Mouse (Mus musculus): Measurements from ENCODE around the gene Cdhr5. TPM values are rescaled to one million over a fixed set of nuclear protein-coding genes. Genes with fewer than 3 reads are reported as not detected.

Cdhr5 gene
- polyA plus RNA-seq, 1 experiment from 2014 or later = not detected

- Histone ChIP-seq H3K4me1 (ENCODE audit: control insufficient read depth, insufficient read depth, low read length) (peaks cover 13% of the 10 kb centered on the region), H3K9ac (ENCODE audit: low read depth, low read length) (no peak overlapping the region), H3K36me3 (ENCODE audit: control insufficient read depth, insufficient read depth, low read length) (peaks cover 32% of the 10 kb centered on the region), H3K4me2 (no peak overlapping the region), H3K9me3 (replicated peaks; ENCODE audit: control insufficient read depth, low read length) (no peaks in the 10 kb centered on the region), H3K4me3 (ENCODE audit: low read depth, low read length) (no peak overlapping the region), H3K27me3 (ENCODE audit: control insufficient read depth, insufficient read depth, low read length) (no peaks in the 10 kb centered on the region), H3K27ac (ENCODE audit: low read depth, low read length) (no peak overlapping the region)
- no peak for ATAC-seq (replicated peaks; ENCODE audit: insufficient number of reproducible peaks, low FRiP score, low TSS enrichment)
- 94% methylated on average over 9 of the region's 10 CpGs for WGBS (ENCODE audit: insufficient replicate concordance)
These were observed 45.0 kb downstream of the Cdhr5 start for GRCm38 (mm10) chr7:141231551-141231950.

GRCm38 (mm10) chr7:141231111-141231510 lies 45.5 kb downstream of the Cdhr5 start:
- Histone ChIP-seq H3K9me3 (replicated peaks; ENCODE audit: control insufficient read depth, low read length) (no peaks in the 10 kb centered on the region), H3K27ac (ENCODE audit: low read depth, low read length) (no peak overlapping the region), H3K4me2 (no peak overlapping the region), H3K4me3 (ENCODE audit: low read depth, low read length) (no peak overlapping the region), H3K9ac (ENCODE audit: low read depth, low read length) (no peak overlapping the region), H3K36me3 (ENCODE audit: control insufficient read depth, insufficient read depth, low read length) (peaks cover 29% of the 10 kb centered on the region), H3K4me1 (ENCODE audit: control insufficient read depth, insufficient read depth, low read length) (peaks cover 13% of the 10 kb centered on the region), H3K27me3 (ENCODE audit: control insufficient read depth, insufficient read depth, low read length) (no peaks in the 10 kb centered on the region)
- WGBS (ENCODE audit: insufficient replicate concordance) = 92% methylated on average over 3 of the region's 3 CpGs
- ATAC-seq (replicated peaks; ENCODE audit: insufficient number of reproducible peaks, low FRiP score, low TSS enrichment) = no peak

GRCm38 (mm10) chr7:141230570-141230969 lies 46.0 kb downstream of the Cdhr5 start:
- WGBS (ENCODE audit: insufficient replicate concordance) = 88% methylated on average over 4 of the region's 4 CpGs
- Histone ChIP-seq H3K4me2 (peak overlapping the region; percentile 11; the same call in 1 of the 2 replicates), H3K27me3 (ENCODE audit: control insufficient read depth, insufficient read depth, low read length) (no peaks in the 10 kb centered on the region), H3K4me3 (ENCODE audit: low read depth, low read length) (no peak overlapping the region), H3K27ac (ENCODE audit: low read depth, low read length) (no peak overlapping the region), H3K9ac (ENCODE audit: low read depth, low read length) (peak overlapping the region; percentile 43; the same call in 1 of the 2 replicates), H3K4me1 (ENCODE audit: control insufficient read depth, insufficient read depth, low read length) (peaks cover 13% of the 10 kb centered on the region), H3K36me3 (ENCODE audit: control insufficient read depth, insufficient read depth, low read length) (peaks cover 27% of the 10 kb centered on the region), H3K9me3 (replicated peaks; ENCODE audit: control insufficient read depth, low read length) (no peaks in the 10 kb centered on the region)
- ATAC-seq (replicated peaks; ENCODE audit: insufficient number of reproducible peaks, low FRiP score, low TSS enrichment) = no peak

GRCm38 (mm10) chr7:141229702-141230101 lies 46.9 kb downstream of the Cdhr5 start:
- peak overlapping the region; percentile 97 for H3K4me3 ChIP-seq (ENCODE audit: low read depth, low read length)
- peaks cover 13% of the 10 kb centered on the region for H3K4me1 ChIP-seq (ENCODE audit: control insufficient read depth, insufficient read depth, low read length)
- ATAC-seq (replicated peaks; ENCODE audit: insufficient number of reproducible peaks, low FRiP score, low TSS enrichment) = no peak
- no peak overlapping the region for H3K27ac ChIP-seq (ENCODE audit: low read depth, low read length)
- peak overlapping the region; percentile 98 for H3K9ac ChIP-seq (ENCODE audit: low read depth, low read length)
- H3K4me2 ChIP-seq = peak overlapping the region; percentile 76
- no peaks in the 10 kb centered on the region for H3K27me3 ChIP-seq (ENCODE audit: control insufficient read depth, insufficient read depth, low read length)
- H3K36me3 ChIP-seq (ENCODE audit: control insufficient read depth, insufficient read depth, low read length) = peaks cover 27% of the 10 kb centered on the region
- no peaks in the 10 kb centered on the region for H3K9me3 ChIP-seq (replicated peaks; ENCODE audit: control insufficient read depth, low read length)
- 49% methylated on average over 6 of the region's 6 CpGs for WGBS (ENCODE audit: insufficient replicate concordance)

- Histone ChIP-seq H3K9ac (ENCODE audit: low read depth, low read length) (peak within 1 kb of the TSS; percentile 98), H3K4me1 (ENCODE audit: control insufficient read depth, insufficient read depth, low read length) (peaks cover 13% of the 10 kb centered on the region), H3K4me2 (peak within 1 kb of the TSS; percentile 76), H3K36me3 (ENCODE audit: control insufficient read depth, insufficient read depth, low read length) (peaks cover 19% of the 10 kb centered on the region), H3K9me3 (replicated peaks; ENCODE audit: control insufficient read depth, low read length) (no peaks in the 10 kb centered on the region), H3K27ac (ENCODE audit: low read depth, low read length) (peak within 1 kb of the TSS; percentile 86), H3K4me3 (ENCODE audit: low read depth, low read length) (peak within 1 kb of the TSS; percentile 97), H3K27me3 (ENCODE audit: control insufficient read depth, insufficient read depth, low read length) (no peaks in the 10 kb centered on the region)
- under 1% methylated on average over 73 of the region's 76 CpGs for WGBS (ENCODE audit: insufficient replicate concordance)
- peak; percentile 87 for ATAC-seq (replicated peaks; ENCODE audit: insufficient number of reproducible peaks, low FRiP score, low TSS enrichment)
These were observed 48.1 kb downstream of the Cdhr5 start, which contains the start of gene Phrf1 for GRCm38 (mm10) chr7:141228279-141229067. Gene Phrf1, plus strand, starts transcription at chr7:141228784.

- ATAC-seq (replicated peaks; ENCODE audit: insufficient number of reproducible peaks, low FRiP score, low TSS enrichment) = no peak
- WGBS (ENCODE audit: insufficient replicate concordance) = 76% methylated on average over 4 of the region's 4 CpGs
- peak overlapping the region; percentile 97 for H3K4me3 ChIP-seq (ENCODE audit: low read depth, low read length)
These were observed 48.8 kb downstream of the Cdhr5 start for GRCm38 (mm10) chr7:141227796-141228195.

GRCm38 (mm10) chr7:141226535-141226934 lies 50.1 kb downstream of the Cdhr5 start:
- Histone ChIP-seq H3K9ac (ENCODE audit: low read depth, low read length) (no peak overlapping the region), H3K4me3 (ENCODE audit: low read depth, low read length) (no peak overlapping the region), H3K27me3 (ENCODE audit: control insufficient read depth, insufficient read depth, low read length) (no peaks in the 10 kb centered on the region), H3K4me2 (no peak overlapping the region), H3K4me1 (ENCODE audit: control insufficient read depth, insufficient read depth, low read length) (peaks cover 23% of the 10 kb centered on the region), H3K36me3 (ENCODE audit: control insufficient read depth, insufficient read depth, low read length) (peaks cover 6% of the 10 kb centered on the region; the same call in 1 of the 2 replicates), H3K9me3 (replicated peaks; ENCODE audit: control insufficient read depth, low read length) (no peaks in the 10 kb centered on the region), H3K27ac (ENCODE audit: low read depth, low read length) (no peak overlapping the region)
- 82% methylated on average over 6 of the region's 6 CpGs for WGBS (ENCODE audit: insufficient replicate concordance)
- ATAC-seq (replicated peaks; ENCODE audit: insufficient number of reproducible peaks, low FRiP score, low TSS enrichment) = no peak

More at GRCm38 (mm10) chr7:141227796-141228195, 48.8 kb downstream of the Cdhr5 start:
- Histone ChIP-seq H3K9me3 (replicated peaks; ENCODE audit: control insufficient read depth, low read length) (no peaks in the 10 kb centered on the region), H3K36me3 (ENCODE audit: control insufficient read depth, insufficient read depth, low read length) (peaks cover 12% of the 10 kb centered on the region), H3K4me1 (ENCODE audit: control insufficient read depth, insufficient read depth, low read length) (peaks cover 14% of the 10 kb centered on the region), H3K27ac (ENCODE audit: low read depth, low read length) (peak overlapping the region; percentile 86; the same call in 1 of the 2 replicates), H3K9ac (ENCODE audit: low read depth, low read length) (peak overlapping the region; percentile 98), H3K4me2 (peak overlapping the region; percentile 76), H3K27me3 (ENCODE audit: control insufficient read depth, insufficient read depth, low read length) (no peaks in the 10 kb centered on the region)

- Histone ChIP-seq H3K27me3 (ENCODE audit: control insufficient read depth, insufficient read depth, low read length) (no peaks in the 10 kb centered on the region), H3K9ac (ENCODE audit: low read depth, low read length) (0 out of 2 replicates have a peak overlapping the region, but pooled peaks have one; percentile 43), H3K4me3 (ENCODE audit: low read depth, low read length) (no peak overlapping the region), H3K4me2 (peak overlapping the region; percentile 92; the same call in 1 of the 2 replicates), H3K27ac (ENCODE audit: low read depth, low read length) (peak overlapping the region; percentile 86), H3K4me1 (ENCODE audit: control insufficient read depth, insufficient read depth, low read length) (peaks cover 17% of the 10 kb centered on the region), H3K36me3 (ENCODE audit: control insufficient read depth, insufficient read depth, low read length) (no peaks in the 10 kb centered on the region), H3K9me3 (replicated peaks; ENCODE audit: control insufficient read depth, low read length) (no peaks in the 10 kb centered on the region)
- WGBS (ENCODE audit: insufficient replicate concordance) = 90% methylated on average over 4 of the region's 4 CpGs
- ATAC-seq (replicated peaks; ENCODE audit: insufficient number of reproducible peaks, low FRiP score, low TSS enrichment) = no peak
These were observed 53.8 kb downstream of the Cdhr5 start for GRCm38 (mm10) chr7:141222696-141223215.
